Mouse (Mus musculus): ENCODE measurements at regions not wholly inside any gene's neighbourhood (a gene's known extent, or its start where the extent isn't known, plus 50 kb on each side); places are given as distances from the start of the nearest gene placed in this dataset.

DNA sequence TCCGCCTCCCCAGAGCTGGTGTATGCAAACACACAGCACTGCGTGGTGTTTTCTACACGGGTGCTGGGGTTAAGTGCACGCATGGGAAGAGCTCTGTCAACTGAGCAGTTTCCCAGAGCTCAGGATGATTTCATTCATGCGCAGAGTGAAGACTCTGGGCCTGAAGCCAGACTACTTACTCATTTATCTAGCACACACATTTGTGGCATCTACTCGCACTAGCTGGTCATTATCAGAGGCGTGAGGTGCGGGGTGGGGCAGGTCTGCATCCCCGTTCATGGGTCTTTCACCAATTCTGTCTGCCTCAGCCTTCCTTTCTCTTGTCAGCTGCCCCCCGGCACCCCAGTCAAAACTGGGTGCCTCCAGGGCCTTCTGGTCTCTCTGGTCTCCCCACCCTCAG is 86.6 kb upstream of the Pgrmc2 start:
- TF ChIP-seq CTCF (IDR thresholded peaks at IDR 0.05; ENCODE audit: insufficient read depth, low read depth, low read length) = no peak
- no peak for TF ChIP-seq POLR2A (IDR thresholded peaks at IDR 0.05; ENCODE audit: insufficient read depth, low read depth, low read length)
